Mouse (Mus musculus): ENCODE measurements at regions not wholly inside any gene's neighbourhood (a gene's known extent, or its start where the extent isn't known, plus 50 kb on each side); places are given as distances from the start of the nearest gene placed in this dataset.

- TF ChIP-seq CTCF (IDR thresholded peaks at IDR 0.05; ENCODE audit: low read depth) = no peak
- no peak for TF ChIP-seq EP300 (IDR thresholded peaks at IDR 0.05; ENCODE audit: low read depth)
Observed at GRCm38 (mm10) chr11:22636761-22637557, 125.1 kb downstream of the Tmem17 start.

All from heart, postnatal 0 days (tissue).